9 mouse cellular contexts compared by ENCODE assay signal in the genomic region with DNA sequence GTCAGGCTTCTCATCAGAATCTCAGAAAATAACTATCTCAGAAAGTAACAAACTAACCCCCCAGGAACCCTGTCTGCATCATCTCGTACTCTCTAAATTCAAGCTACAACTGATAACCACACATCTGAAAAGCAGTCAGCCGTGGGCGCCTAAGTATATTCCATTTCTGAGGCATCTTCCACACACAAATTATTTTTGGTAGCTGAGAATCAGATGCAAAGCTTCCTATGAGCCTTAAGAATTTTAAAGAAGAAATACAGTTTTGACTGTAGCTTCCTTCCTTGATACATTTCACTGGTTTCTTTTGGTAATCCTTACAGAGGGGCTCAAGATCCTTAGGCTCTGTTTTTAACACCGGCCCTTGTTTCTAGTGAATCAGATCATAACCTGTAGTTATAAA. TPM values are rescaled to one million over a fixed set of nuclear protein-coding genes. Genes with fewer than 3 reads are reported as not detected.
DNase-seq lines count a peak whose midpoint lies in the region; ATAC-seq lines count a peak whose summit lies in the region.
"Had no signal": no experiment of that assay in that cellular context is flagged by ENCODE, and none has a peak within 500 bp of the region (broad histone marks: within the 10 kb centered on the region; RNA-seq: fewer than 3 reads in every experiment).

No protein-coding gene starts in this region.

- 0 out of 2 replicates have a peak overlapping the region, but pooled peaks have one; percentile 51 for H3K9ac ChIP-seq in forebrain, embryonic 12.5 days
- no peak overlapping the region for H3K9ac ChIP-seq in midbrain, embryonic 14.5 days (replicated peaks; ENCODE audit: low read length)

- H3K27me3 ChIP-seq in forebrain, embryonic 12.5 days: peaks cover 29% of the 10 kb centered on the region
- peaks cover 20% of the 10 kb centered on the region for H3K27me3 ChIP-seq in midbrain, embryonic 14.5 days (ENCODE audit: control insufficient read depth, insufficient read depth, low read length)

- H3K36me3 ChIP-seq in forebrain, embryonic 12.5 days (replicated peaks): no peaks in the 10 kb centered on the region
- no peaks in the 10 kb centered on the region for H3K36me3 ChIP-seq in midbrain, embryonic 14.5 days (ENCODE audit: control insufficient read depth, insufficient read depth, low read length)

- H3K9me3 ChIP-seq in forebrain, embryonic 12.5 days: no peaks in the 10 kb centered on the region
- H3K9me3 ChIP-seq in midbrain, embryonic 14.5 days (ENCODE audit: control insufficient read depth, low read length): no peaks in the 10 kb centered on the region

- H3K27ac ChIP-seq in forebrain, embryonic 12.5 days: no peak overlapping the region
- no peak overlapping the region for H3K27ac ChIP-seq in midbrain, embryonic 14.5 days (replicated peaks; ENCODE audit: low read depth, low read length)

- 37% methylated on average over 4 of the region's 4 CpGs for WGBS in forebrain, embryonic 12.5 days
- WGBS in midbrain, embryonic 14.5 days: 57% methylated on average over 4 of the region's 4 CpGs

- no peak for ATAC-seq in CD4-positive, CD25-positive, alpha-beta regulatory T cell, adult 4 months
- ATAC-seq in forebrain, embryonic 12.5 days (ENCODE audit: low FRiP score): no peak
- no peak for ATAC-seq in midbrain, embryonic 14.5 days (ENCODE audit: low FRiP score, low TSS enrichment)

- no peak overlapping the region for H3K4me3 ChIP-seq in forebrain, embryonic 12.5 days (replicated peaks)
- H3K4me3 ChIP-seq in midbrain, embryonic 14.5 days (replicated peaks; ENCODE audit: low read depth, low read length): no peak overlapping the region

- intact Hi-C loops in left cerebral cortex, postnatal 14 days (cut with DNase I): loop anchor here (5.0 kb wide), 1 partner anchor 47 kb away; no protein-coding TSS in a partner anchor

- H3K4me1 ChIP-seq in forebrain, embryonic 12.5 days: peaks cover 35% of the 10 kb centered on the region
- peaks cover 14% of the 10 kb centered on the region; the same call in 1 of the 2 replicates for H3K4me1 ChIP-seq in midbrain, embryonic 14.5 days (ENCODE audit: control insufficient read depth, insufficient read depth, low read length)

- H3K4me2 ChIP-seq in forebrain, embryonic 12.5 days: peak overlapping the region; percentile 64
- H3K4me2 ChIP-seq in midbrain, embryonic 14.5 days (ENCODE audit: low read length): peak overlapping the region; percentile 65

- DNase-seq in CD4-positive, CD25-positive, alpha-beta regulatory T cell, adult 2 months (ENCODE audit: low read depth, low spot score): peak; percentile 25
- peak; percentile 42 to 45 for DNase-seq in left cerebral cortex, postnatal 14 days (ENCODE audit: low spot score in 2 of 2)
- DNase-seq in left cerebral cortex, adult 9 months (ENCODE audit: low spot score in 2 of 2): no peak
- DNase-seq in midbrain, embryonic 14.5 days: no peak
- DNase-seq in urinary bladder, postnatal 36 days (ENCODE audit: low spot score in 2 of 2): no peak
- DNase-seq in adrenal gland, adult (ENCODE audit: inconsistent age in 2 of 2, low spot score in 1 of 2): no peak
- DNase-seq: kidney, adult 8-10 months had no signal

RNA-seq across cellular contexts. Expression of gene Cradd, which starts 58.4 kb away (rescaled TPM):
- polyA plus RNA-seq in CD4-positive, CD25-positive, alpha-beta regulatory T cell, adult 4 months (2017; shearing (Covaris generic)): 10 to 100 TPM; 31.3 to 31.6 TPM
- total RNA-seq in left cerebral cortex, postnatal 14 days (2021): 1 to 10 TPM; 5.2 to 6.9 TPM
- polyA plus RNA-seq in forebrain, embryonic 12.5 days (2016; fragmentation: Nextera tagmentation; extraction: Ambion mirVana): 13.3 and 14.2 TPM in 2 replicates
- 12.0 and 12.5 TPM in 2 replicates for polyA plus RNA-seq in midbrain, embryonic 14.5 days (2014; fragmentation: Nextera tagmentation; extraction: Ambion mirVana)

Comparison
In these comparisons a context has a peak if more than half of its experiments do, and no peak if none do; other contexts are left out.
1. DNase-seq: peak in CD4-positive, CD25-positive, alpha-beta regulatory T cell, adult 2 months (single experiment) and left cerebral cortex, postnatal 14 days (2 of 2); none in left cerebral cortex, adult 9 months (0 of 2), midbrain, embryonic 14.5 days (single experiment), urinary bladder, postnatal 36 days (0 of 2) and adrenal gland, adult (0 of 2).